Mouse (Mus musculus) CD4-positive, CD25-positive, alpha-beta regulatory T cell (primary cell): ENCODE measurements around the gene Pnpla6. TPM values are rescaled to one million over a fixed set of nuclear protein-coding genes. Genes with fewer than 3 reads are reported as not detected.

Experiments
- polyA plus RNA-seq: library from polyadenylated mRNA; unstranded; fragments of 100-300 nt; shearing (Covaris generic); gene quantifications from one replicate; pipeline ENCODE4 v1.2.1, GENCODE M21; 2017

Pnpla6 gene
- 42.3 TPM for polyA plus RNA-seq

GRCm38 (mm10) chr8:3515260-3515671, at the start of gene Pnpla6:
Gene Pnpla6, plus strand, starts transcription at chr8:3515384.

GRCm38 (mm10) chr8:3467006-3467885, 47.9 kb upstream of the Pnpla6 start, which contains the start of gene Pex11g:
Gene Pex11g, minus strand, starts transcription at chr8:3467680.

GRCm38 (mm10) chr8:3470562-3470961, 44.6 kb upstream of the Pnpla6 start, which contains the start of gene Tex45:
Gene Tex45, plus strand, starts transcription at chr8:3470862.

GRCm38 (mm10) chr8:3492901-3493844, 22.0 kb upstream of the Pnpla6 start, which contains the start of gene Zfp358:
Gene Zfp358, plus strand, starts transcription at chr8:3493138.

GRCm38 (mm10) chr8:3500235-3501090, 14.7 kb upstream of the Pnpla6 start, which contains the start of gene Mcoln1:
Gene Mcoln1, plus strand, starts transcription at chr8:3500457.

GRCm38 (mm10) chr8:3567641-3568371, 52.6 kb downstream of the Pnpla6 start, which contains the start of gene C330021F23Rik:
Gene C330021F23Rik, plus strand, starts transcription at chr8:3567990.

GRCm38 (mm10) chr8:3586993-3587390, 71.8 kb downstream of the Pnpla6 start, which contains the start of gene Camsap3:
Gene Camsap3, plus strand, starts transcription at chr8:3587293.

Other genes with a start within 250 kb of the Pnpla6 start
- 23.9 TPM for gene Insr, start 235.8 kb upstream of the Pnpla6 start, polyA plus RNA-seq
- gene A430078G23Rik, start 162.0 kb upstream of the Pnpla6 start, polyA plus RNA-seq: 102 TPM
- 113 TPM for gene Arhgef18, start 122.4 kb upstream of the Pnpla6 start, polyA plus RNA-seq
- gene Pex11g, start 47.7 kb upstream of the Pnpla6 start, polyA plus RNA-seq: 7.5 TPM
- 0.16 TPM for gene Tex45, start 44.5 kb upstream of the Pnpla6 start, polyA plus RNA-seq
- 9.0 TPM for gene Zfp358, start 22.2 kb upstream of the Pnpla6 start, polyA plus RNA-seq
- gene Mcoln1, start 14.9 kb upstream of the Pnpla6 start, polyA plus RNA-seq: 132 TPM
- not detected for gene C330021F23Rik, start 52.6 kb downstream of the Pnpla6 start, polyA plus RNA-seq
- gene Camsap3, start 71.9 kb downstream of the Pnpla6 start, polyA plus RNA-seq: 0.29 TPM
- gene Xab2, start 105.9 kb downstream of the Pnpla6 start, polyA plus RNA-seq: 113 TPM
- gene Pet100, start 106.2 kb downstream of the Pnpla6 start, polyA plus RNA-seq: 116 TPM
- not detected for gene Pcp2, start 110.2 kb downstream of the Pnpla6 start, polyA plus RNA-seq
- 228 TPM for gene Stxbp2, start 115.6 kb downstream of the Pnpla6 start, polyA plus RNA-seq
- gene Retn, start 140.4 kb downstream of the Pnpla6 start, polyA plus RNA-seq: not detected
- 0.28 TPM for gene Mcemp1, start 150.4 kb downstream of the Pnpla6 start, polyA plus RNA-seq
- gene Fcor, start 157.0 kb downstream of the Pnpla6 start, polyA plus RNA-seq: not detected
- gene Trappc5, start 160.9 kb downstream of the Pnpla6 start, polyA plus RNA-seq: 34.8 TPM
- gene Fcer2a, start 178.8 kb downstream of the Pnpla6 start, polyA plus RNA-seq: 1.1 TPM
- not detected for gene Clec4g, start 205.3 kb downstream of the Pnpla6 start, polyA plus RNA-seq
- 0.42 TPM for gene Cd209a, start 233.6 kb downstream of the Pnpla6 start, polyA plus RNA-seq